Mouse (Mus musculus): ENCODE data around the gene Mrpl18.
"Not testable (repeated sequence)": the region's sequence is repeated elsewhere in the genome, so short reads cannot be mapped to it uniquely, and the experiment has no call there.

Mrpl18 gene

DNA sequence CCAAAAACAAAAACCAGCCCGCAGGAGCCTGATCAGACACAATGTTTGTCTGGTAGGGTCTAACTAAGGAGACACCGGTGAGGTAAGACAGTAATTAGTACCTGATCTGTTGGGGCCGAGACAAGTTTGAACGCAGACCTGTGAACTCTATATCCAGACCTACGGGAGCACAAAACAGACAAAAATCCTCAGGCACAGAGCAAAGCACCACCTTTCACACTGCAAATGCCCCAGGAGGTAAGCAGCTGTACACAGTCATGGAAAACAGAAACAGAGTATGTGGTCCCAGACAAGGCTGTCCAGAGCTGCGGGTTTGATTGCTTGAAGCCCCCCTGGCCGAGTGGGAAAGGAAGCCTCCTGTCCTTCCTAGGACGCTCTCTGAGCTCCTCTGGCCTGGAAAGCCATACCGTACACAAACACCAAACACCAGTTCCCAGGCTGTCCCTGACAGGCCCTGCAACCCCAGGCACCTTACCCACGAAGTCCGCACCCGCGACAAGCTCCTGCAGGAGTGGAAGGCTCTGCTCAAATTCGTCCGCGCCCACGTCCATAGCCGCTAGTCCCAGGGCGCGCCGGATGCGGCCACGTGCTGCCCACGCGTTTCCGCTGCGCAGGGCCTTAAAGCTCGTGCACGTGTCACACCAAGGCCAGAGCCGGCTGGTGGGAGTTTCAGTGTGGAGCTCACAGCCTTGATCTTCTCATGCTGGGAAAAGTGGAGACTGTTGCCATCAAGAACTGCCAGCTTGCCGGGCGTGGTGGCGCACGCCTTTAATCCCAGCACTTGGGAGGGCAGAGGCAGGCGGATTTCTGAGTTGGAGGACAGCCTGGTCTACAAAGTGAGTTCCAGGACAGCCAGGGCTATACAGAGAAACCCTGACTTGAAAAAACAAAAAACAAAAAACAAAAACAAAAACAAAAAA lies 6.5 kb downstream of the Mrpl18 start, which contains the start of gene Pnldc1:
Gene Pnldc1, minus strand, starts transcription at position 870 of the 920 bp plus-strand sequence.
- DNase-seq: no peak

DNA sequence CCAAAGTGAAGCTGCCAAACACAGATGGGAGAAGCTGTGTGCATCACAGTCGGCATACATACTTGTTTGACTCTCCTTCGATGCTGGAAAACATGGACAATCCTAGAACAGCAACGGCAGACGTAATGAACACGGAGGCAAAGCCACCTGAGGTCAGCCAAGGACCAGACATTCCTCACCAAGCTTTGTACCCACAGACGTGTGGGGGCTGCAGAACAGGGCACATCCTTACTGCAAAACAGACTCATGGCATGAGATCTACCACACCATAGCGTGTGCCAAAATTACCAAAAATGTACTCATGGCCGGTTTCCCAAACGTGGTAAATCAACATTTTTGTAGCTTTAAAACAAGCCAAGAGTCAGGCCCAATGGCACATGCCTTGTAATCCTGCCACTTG lies 9.7 kb downstream of the Mrpl18 start:
- DNase-seq: no peak

DNA sequence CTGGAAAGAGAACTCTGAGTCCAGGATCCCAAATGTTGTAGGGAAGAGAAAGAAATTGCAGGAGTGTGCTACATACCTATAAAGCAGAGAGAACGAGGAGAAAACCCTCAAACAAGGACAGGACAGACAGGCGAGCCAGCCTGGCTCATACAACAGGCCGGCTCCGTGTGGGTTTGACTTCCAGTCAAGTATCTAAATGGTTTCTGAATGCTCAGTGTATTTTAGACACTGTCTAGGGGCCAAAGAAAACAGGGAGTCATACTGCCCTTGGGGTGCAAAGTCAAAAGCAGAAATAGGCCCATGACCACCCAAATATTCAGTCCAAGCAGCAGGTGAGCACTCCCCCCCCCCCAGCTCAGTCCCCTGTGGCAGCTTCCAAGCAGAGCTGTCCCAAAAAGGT lies 10.3 kb downstream of the Mrpl18 start:
- no peak for DNase-seq

DNA sequence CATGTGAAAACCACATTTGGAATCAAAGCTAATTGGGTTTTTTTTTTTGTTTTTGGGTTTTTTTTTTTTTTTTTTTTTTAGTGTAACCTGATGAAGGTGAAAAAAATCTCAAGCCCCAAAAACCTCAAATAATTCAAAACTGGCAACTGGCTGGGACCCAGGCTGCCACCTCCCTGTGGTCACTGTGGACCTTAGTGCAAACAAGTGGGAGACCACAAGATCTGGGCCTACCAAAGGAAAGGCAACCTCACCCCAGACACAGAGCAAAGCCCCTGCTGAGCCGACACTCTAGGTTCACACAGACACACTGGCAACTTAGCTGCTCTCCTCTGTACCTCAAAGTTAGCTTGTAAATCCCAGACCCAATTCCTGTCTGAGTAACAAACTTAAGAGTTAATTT lies 11.8 kb downstream of the Mrpl18 start:
- no peak for DNase-seq

DNA sequence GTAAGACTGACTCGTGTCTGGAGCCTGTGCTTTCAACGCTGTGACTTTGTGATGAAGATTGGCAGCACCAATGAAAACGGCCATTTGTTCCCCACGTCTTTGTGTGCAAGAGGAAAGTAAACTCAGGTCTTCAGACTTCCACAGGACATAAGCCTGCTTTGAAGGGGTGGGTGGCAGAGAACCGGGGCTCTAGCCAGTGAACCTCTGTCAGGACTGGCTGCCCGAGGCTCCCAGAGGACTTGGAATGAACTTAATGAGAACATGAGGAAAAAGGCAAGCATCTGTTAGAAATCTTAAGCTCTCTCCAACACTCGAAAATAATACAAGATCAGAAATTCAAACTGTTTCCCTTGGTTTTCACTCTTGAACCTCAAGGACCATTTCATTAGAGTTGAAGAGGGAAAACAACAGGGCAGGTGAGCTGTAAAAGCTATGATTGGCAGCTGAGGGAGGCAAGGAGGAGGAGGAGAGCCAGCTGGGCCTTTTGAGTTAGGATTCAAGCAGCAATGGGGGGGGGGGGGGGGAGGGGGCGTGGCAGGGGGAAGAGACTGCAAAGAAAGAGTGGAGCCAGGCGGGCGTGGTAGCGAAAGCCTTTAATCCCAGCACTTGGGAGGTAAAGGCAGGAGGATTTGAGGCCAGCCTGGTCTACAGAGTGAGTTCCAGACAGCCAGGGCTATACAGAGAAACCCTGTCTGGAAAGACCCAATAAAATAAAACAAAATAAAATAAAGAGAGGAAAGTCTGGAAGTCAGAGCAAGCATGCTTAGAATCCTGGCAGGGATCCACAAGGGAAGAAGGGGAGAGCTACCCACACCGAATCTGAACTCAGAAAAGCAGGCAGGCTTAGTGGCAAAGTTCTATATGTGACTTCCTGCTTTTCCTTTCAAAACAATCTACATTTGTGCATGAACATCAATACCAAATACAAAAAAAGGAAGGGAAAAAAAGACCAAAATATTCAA lies 12.5 kb downstream of the Mrpl18 start:
- DNase-seq: no peak

DNA sequence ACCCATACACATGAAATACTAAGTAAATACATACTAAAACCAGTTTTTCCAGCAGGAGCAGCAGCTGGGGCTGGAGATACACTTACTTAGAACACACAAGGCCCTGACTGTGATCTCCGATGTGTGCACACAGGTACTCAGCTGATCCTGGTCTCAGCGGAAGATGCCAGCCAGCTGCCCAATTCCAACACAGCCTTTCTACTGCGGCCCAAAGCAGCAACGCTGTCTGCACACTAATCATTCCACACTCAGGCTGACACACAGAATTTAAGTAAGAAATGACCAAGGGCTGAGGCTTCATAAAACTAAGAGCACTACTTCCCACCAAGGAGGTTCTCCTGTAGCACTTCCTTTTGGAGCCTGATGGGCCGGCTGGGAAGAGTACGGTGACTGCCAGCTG lies 13.9 kb downstream of the Mrpl18 start:
- no peak for DNase-seq

DNA sequence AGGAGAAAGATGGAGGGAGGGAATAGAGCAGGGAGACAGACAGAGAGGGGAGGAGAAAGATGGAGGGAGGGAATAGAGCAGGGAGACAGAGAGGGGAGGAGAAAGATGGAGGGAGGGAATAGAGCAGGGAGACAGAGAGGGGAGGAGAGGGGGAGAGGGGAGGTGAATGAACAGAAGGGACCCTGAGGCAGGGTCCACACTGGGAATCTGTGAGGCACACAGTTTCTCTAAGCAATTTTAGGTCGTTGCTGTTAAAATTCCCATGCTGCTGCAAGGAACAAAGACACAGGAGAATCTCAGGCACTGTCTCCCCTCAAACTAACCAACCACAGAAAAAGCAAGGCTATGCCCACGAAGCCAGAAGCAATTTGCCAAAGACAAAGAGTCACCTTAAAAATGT lies 17.5 kb downstream of the Mrpl18 start:
- DNase-seq: not testable (repeated sequence)

DNA sequence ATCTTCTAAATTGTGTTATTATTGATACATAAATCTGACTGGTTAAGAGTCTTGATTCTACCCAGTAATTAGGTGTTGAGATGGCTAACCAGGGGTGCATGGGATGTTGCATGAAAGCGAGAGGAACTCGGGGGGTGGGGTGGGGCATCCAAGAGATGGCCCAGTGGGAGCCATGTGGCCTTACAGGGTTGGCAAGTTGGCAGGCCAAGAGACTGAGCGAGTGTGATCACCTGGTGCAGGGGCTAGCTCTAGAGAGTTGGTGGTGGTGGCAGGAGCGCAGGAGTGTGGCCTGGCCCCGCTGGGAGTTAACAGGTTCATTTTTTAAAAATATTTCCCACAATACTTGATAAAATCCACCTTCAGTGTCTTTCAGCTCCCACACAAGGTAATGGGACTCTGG lies 18.5 kb downstream of the Mrpl18 start:
- no peak for DNase-seq

DNA sequence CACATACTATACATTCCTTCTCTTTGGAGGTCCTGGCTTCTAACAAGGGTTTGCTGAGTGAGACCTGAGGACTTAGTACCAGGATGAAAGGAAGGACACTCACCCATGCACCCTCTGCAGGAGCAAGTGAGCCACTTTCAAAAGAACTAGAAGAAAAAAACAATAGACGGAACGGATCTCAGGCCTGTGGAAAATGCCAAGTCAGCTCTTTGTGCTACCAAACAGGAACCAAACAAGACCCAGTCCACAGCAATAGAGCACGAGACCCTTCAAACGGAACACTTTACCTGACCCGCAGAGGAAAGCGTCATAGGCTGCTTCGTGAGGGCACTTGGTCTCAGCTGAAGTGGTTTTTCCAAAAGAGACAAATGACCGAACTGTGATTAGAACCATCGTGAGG lies 24.1 kb downstream of the Mrpl18 start:
- no peak for DNase-seq

DNA sequence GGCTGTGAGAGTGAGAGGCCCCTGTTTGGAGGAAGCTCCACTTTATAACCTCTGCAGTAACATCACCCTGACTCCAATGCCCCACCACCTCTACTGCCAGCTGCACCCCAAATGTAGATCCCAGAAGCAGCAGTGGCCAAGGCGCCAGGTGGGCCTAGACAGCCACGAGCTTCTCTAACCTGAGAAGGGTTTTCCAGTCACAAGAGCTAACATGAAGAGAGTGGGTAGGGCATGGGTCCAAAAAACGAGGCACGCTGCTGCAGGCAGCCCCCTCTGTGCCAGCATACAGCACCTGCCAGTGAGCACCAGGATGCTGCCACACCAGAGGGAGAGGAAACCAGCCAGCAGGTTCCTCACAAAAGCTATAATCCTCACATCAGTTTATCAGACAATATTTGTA lies 25.1 kb downstream of the Mrpl18 start:
- no peak for DNase-seq

DNA sequence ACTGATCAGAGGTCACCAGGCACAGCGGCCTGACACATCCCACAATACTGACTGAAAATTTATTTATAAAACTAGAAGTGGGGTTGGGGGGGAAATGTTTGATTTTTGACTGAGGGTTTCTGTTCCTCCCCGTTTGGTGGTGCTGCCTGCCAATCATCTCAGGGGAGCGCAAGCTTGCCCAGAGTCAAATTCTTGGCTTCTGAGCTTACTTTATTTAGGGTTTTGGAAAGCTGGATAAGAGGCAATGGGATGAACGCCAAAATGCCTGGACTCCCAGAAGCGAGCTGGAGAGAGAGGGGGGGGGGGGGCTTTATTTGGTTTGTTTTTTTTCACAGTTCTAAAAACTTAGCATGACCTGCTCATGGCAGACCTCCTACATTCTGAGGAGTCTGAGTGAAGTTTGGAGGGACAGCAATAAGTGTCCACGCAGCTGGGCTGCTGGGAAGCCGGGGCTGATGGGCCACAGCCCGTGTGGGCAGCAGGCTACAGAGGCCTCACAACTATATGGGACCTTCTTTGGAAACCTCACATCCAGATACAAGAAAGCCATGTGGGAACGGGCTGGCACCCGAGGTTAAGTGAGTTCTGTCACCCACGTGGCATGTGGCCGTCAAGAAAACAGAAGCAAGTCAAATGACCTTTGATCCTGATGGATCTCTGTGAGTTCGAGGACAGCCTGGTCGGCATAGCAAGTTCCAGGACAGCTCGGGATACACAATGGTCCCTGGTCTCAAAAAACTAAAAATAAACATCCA lies 28.9 kb downstream of the Mrpl18 start:
- peak; percentile 23 for DNase-seq

DNA sequence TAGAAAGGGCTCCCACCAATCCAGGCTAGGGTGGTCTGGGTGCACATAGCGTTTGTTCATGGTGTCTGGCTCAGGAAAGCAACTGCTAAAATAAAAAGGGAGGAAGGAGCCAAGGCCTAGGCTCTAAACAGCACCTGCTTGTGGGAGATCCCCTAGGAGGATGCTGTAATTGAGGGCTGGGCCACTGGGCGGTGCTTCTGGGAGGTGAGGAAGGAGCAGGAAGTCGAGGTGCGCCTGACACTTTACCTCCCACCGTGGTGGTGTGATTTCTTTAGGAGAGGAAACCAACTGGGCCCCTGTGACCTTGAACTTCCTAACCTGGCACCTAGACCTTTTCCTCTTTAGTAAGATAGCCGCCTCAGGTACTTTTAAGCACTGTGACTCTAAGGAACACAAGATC lies 29.5 kb downstream of the Mrpl18 start:
- no peak for DNase-seq

DNA sequence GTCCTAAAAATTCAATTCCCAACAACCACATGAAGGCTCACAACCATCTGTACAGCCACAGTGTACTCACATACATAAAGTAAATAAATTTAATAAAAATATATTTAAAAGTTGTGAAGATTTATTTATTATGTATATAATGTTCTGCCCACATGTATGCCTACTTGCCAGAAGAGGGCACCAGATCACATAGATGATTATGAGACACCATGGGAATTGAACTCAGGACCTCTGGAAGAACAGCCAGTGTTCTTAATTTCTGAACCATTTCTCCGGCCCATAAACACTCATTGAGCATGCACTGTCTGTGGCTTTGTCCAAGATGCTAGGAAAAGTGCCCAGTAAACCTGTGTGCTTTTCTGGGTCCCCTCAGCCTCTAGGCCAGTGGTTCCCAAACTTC lies 34.9 kb downstream of the Mrpl18 start:
- no peak for DNase-seq

DNA sequence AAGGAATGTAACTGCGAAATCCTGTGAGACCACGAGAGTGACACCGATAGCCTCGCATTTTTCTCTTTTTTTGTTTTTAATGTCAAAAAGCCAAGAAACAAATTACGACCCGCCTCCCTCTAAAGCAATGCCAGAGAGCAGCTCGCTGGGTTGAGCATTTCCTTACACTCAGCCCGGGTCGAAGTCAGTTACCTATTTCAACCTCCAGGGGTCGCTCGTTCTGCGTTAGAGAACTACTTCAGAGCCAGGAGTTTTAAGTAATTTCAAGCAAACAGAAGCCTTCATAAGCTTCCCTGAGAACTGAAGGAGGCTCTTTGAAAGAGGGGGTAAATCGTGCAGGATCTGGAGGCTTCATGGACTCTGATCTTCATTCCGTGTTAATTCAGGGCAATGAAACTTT lies 36.0 kb downstream of the Mrpl18 start:
- DNase-seq: peak; percentile 89

DNA sequence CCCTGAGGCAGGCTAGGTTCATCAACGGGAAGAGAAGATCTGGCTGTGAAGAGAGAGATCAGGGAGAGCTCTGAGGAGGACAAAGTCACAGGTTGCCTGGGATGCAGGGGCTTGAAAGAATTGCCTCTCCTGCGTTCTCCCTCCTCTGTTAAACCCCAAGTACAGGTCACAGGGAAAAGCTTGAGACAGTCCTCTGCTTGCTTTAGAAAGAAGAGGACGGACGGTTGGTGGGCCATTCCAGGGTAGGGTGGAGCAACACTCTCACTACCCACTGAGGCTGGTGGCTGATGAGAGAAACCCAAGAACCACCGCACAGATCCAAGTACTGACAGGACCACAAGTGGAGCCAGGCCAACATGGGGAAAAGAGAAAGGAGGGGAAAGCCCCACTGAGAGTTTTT lies 40.4 kb downstream of the Mrpl18 start, which contains the start of gene Mrgprh:
Gene Mrgprh, plus strand, starts transcription at position 301 of the 400 bp plus-strand sequence.
- DNase-seq: no peak

DNA sequence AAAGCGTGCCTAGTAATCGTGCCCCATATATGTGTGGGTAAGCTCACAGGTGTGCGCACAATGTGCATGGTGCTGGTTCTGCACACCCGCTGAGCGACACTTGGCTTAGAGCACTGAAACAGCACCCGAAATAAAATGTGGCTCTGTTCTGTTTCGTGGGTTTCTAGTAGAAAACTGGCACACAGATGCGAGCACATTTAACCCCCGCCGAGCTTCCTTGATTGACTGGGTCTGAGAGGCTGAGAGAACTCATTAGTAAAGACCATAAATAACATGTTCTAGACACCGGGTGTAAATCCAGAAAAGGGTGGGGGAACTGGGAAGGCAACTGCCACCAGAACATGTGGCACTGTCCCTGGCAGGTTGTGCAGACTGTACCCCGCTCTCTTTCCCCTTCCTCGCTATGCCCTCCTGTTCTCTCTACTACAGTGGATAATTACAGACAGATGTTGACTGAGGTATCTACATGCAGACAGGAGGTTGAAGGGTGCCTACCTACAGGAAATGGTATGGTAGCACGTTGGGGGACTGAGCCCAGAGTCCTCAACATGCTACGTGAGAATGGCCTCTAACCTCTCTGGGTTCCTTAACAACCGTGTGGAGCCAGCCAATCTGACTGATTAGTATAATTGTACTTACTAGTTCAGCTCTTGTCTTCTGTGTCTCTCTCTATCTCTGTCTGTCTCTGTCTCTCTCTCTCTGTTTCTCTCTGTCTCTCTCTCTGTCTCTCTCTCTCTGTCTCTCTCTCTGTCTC lies 43.7 kb downstream of the Mrpl18 start:
- DNase-seq: no peak

DNA sequence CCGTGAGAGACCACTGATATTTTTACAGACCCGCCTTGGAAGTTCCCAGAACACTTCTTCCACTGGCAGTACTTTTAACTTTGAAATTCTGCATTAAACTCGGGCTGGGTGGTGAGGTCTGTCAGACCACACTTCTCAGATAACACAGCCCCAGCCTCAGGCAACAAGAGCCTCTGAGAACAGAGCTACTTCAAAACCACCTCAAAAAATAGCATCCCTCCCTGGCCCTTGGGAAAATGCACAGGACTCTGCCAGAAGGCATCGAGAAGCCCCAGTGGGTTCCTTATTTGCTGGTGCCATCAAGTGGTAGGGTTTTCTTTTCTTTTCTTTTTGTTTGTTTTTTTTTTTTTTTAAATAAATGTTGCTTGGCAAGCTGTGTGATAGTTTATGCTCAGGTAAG lies 47.5 kb downstream of the Mrpl18 start:
- DNase-seq: no peak

DNA sequence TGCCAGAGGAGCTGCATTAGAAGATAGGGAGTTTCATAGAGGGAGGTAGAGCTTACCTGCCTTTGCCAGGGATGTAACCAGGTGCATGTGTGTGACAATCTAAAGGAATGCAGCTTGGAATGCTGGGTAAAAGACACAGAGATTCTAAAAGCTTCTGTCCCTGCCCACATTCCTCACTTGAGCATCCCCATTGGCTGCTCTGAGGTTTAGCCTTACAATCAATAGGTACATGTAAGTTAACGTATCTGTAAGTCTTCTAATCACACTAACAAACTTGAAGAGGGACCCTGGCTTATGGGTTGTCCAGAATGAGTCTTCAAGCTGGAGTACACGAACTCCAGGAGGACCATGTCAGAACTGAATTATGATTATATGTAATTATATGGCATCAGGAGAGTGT lies 48.1 kb downstream of the Mrpl18 start, which contains the start of gene Mas1:
Gene Mas1, minus strand, starts transcription at position 101 of the 400 bp plus-strand sequence.
- DNase-seq: no peak

DNA sequence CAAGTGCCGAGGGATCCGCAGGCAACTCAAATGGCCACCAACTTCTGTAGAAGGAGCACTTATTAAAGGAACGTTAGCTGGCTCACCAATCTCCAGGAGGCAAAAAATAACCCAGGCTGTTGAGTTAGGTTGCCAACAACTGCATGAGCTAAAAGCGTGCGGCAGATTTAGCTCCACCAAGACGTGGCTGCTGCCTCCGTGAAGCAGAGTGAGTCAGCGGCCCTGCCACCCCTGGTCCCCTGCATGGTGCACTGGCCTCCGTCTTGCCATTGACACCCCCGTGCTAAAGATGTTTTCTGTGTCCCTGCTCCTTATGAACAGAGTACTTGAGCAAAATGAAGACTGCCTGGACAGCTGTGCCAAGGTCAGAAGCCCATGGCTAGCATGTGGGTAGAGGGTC lies 49.3 kb downstream of the Mrpl18 start:
- DNase-seq: no peak

DNA sequence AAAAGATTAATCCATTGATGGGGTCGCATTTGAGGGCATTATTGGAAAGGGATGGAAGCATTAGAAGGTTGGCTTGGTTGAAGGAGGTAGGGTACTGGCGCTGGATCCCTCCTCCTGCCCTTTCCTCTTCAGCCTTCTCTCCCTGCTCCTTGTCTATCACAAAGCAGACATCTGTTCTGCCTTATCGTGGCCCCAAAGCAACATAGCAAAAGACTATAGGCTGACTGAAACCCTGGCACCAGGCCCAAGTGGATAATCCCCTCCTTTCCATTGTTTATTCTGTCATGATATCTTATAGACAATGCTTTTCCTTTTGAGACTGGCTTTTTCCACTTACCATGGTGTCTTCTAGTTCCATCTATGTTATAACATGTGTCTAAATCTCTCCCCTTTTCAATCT lies 50.7 kb downstream of the Mrpl18 start:
- no peak for DNase-seq

DNA sequence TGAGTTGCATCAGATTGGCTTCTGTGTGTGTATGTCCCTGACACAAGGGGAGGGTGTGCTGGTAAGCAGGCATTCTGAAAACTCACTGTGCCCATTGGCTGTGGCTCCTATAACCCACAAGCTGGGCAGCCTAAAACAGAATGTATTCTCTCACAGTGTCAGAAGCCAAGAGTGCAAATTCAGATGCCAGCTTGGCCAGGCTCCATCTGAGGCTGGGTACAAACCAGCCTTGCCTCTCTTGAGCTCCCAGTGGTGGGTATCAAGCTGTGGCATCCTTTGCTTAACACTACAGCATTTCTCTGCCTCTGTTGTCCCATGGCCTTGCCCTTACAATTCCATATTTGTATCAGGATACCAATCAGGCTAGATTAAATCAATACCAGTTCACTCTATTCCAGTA lies 52.0 kb downstream of the Mrpl18 start:
- DNase-seq: no peak

Data from lung, postnatal 14 days (tissue).